Mouse (Mus musculus) liver, postnatal 0 days (tissue): ENCODE measurements at regions not wholly inside any gene's neighbourhood (a gene's known extent, or its start where the extent isn't known, plus 50 kb on each side); places are given as distances from the start of the nearest gene placed in this dataset.
"Not testable (repeated sequence)": the region's sequence is repeated elsewhere in the genome, so short reads cannot be mapped to it uniquely, and the experiment has no call there.

Experiments
- ATAC-seq: fragments of 200-750 bp; cut with Nextera tagmentation; 2 replicates; pipeline ENCODE4 v1.8.0; 2017; ENCODE audit warnings: mild to moderate bottlenecking, moderate library complexity
- DNase-seq: peaks from one replicate; pipeline ENCODE4 v3.0.0-alpha.2; 2016
- H3K27ac ChIP-seq: fragments of 300-500 bp; sonication (generic); 2 replicates; pipeline ENCODE4 v1.5.1; 2014; ENCODE audit warnings: antibody characterized with exemption, moderate library complexity, mild to moderate bottlenecking, low read depth
- H3K27me3 ChIP-seq: fragments of 300-500 bp; sonication (generic); 2 replicates; pipeline ENCODE4 v1.6.1; 2014; ENCODE audit warnings: low read length, control low read depth, mixed read lengths; ENCODE audit not compliant: insufficient read depth
- H3K36me3 ChIP-seq: fragments of 300-500 bp; sonication (generic); replicated peaks from 2 replicates; pipeline ENCODE4 v1.6.1; 2014; ENCODE audit warnings: mild to moderate bottlenecking, control low read depth, low read length, moderate library complexity, mixed read lengths; ENCODE audit not compliant: insufficient read depth
- H3K4me1 ChIP-seq: fragments of 300-500 bp; sonication (generic); 2 replicates; pipeline ENCODE4 v1.6.1; 2014; ENCODE audit warnings: antibody characterized with exemption, mild to moderate bottlenecking, control low read depth; ENCODE audit not compliant: insufficient read depth
- H3K4me2 ChIP-seq: fragments of 300-500 bp; sonication (generic); 2 replicates; pipeline ENCODE4 v1.6.1; 2014; ENCODE audit warnings: low read depth, mild to moderate bottlenecking, low read length, moderate library complexity, mixed read lengths
- H3K4me3 ChIP-seq: fragments of 300-500 bp; sonication (generic); 2 replicates; pipeline ENCODE4 v1.5.1; 2014; ENCODE audit warnings: low read depth, low read length
- H3K9ac ChIP-seq: fragments of 300-500 bp; sonication (generic); replicated peaks from 2 replicates; pipeline ENCODE4 v1.6.1; 2014; ENCODE audit warnings: mild to moderate bottlenecking, moderate library complexity
- H3K9me3 ChIP-seq: fragments of 300-500 bp; sonication (generic); 2 replicates; pipeline ENCODE4 v1.6.1; 2016; ENCODE audit warnings: mild to moderate bottlenecking, control low read depth, low read length, mixed read lengths
- CTCF ChIP-seq: sonication (generic); IDR thresholded peaks from 2 replicates; pipeline ENCODE4 v1.5.1; 2016; ENCODE audit warnings: antibody characterized with exemption, low read depth
- EP300 ChIP-seq: IDR thresholded peaks from 2 replicates; pipeline ENCODE4 v1.6.1; 2016; ENCODE audit warnings: antibody characterized with exemption, low read depth, mild to moderate bottlenecking
- WGBS: fragments of 180-500 bp; shearing (Covaris S2); extraction: QIAGEN DNeasy Blood & Tissue Kit; methylation state at CpG from one replicate; pipeline ENCODE4 v1.1.7; 2014; ENCODE audit not compliant: insufficient replicate concordance; 5-methylcytosine and 5-hydroxymethylcytosine counted together

- DNase-seq, result no peak
- H3K9ac ChIP-seq, result no peak overlapping the region
- TF ChIP-seq CTCF, result no peak
- H3K4me1 ChIP-seq, result no peaks in the 10 kb centered on the region
- ATAC-seq, result no peak
- H3K9me3 ChIP-seq, result no peaks in the 10 kb centered on the region
- no peaks in the 10 kb centered on the region for H3K36me3 ChIP-seq
- no peak overlapping the region for H3K4me2 ChIP-seq
- no peak overlapping the region for H3K4me3 ChIP-seq
- H3K27ac ChIP-seq, result no peak overlapping the region
- 74% methylated on average over 5 of the region's 5 CpGs for WGBS
- H3K27me3 ChIP-seq, result no peaks in the 10 kb centered on the region
Measured at GRCm38 (mm10) chr12:15603319-15603718, 213.4 kb downstream of the Trib2 start.

- no peak for DNase-seq
- no peaks in the 10 kb centered on the region for H3K27me3 ChIP-seq
- no peak overlapping the region for H3K9ac ChIP-seq
- H3K4me1 ChIP-seq, result no peaks in the 10 kb centered on the region
- H3K36me3 ChIP-seq, result no peaks in the 10 kb centered on the region
- 51% methylated on average over 2 of the region's 2 CpGs for WGBS
- H3K4me2 ChIP-seq, result no peak overlapping the region
- ATAC-seq, result no peak
- no peaks in the 10 kb centered on the region for H3K9me3 ChIP-seq
- no peak for TF ChIP-seq EP300
- no peak for TF ChIP-seq CTCF
- no peak overlapping the region for H3K4me3 ChIP-seq
- no peak overlapping the region for H3K27ac ChIP-seq
Measured at GRCm38 (mm10) chr12:15594704-15595103, 222.0 kb downstream of the Trib2 start.

GRCm38 (mm10) chr12:15587864-15588263, 228.9 kb downstream of the Trib2 start:
- H3K36me3 ChIP-seq, ATAC-seq, H3K27ac ChIP-seq, H3K4me2 ChIP-seq, H3K4me1 ChIP-seq, H3K9ac ChIP-seq, H3K9me3 ChIP-seq, H3K4me3 ChIP-seq, H3K27me3 ChIP-seq, DNase-seq: not testable (repeated sequence)
- WGBS, result 83% methylated on average over 2 of the region's 2 CpGs

- Histone ChIP-seq H3K9ac (no peak overlapping the region), H3K4me2 (no peak overlapping the region), H3K27ac (no peak overlapping the region), H3K36me3 (no peaks in the 10 kb centered on the region), H3K27me3 (no peaks in the 10 kb centered on the region), H3K4me3 (no peak overlapping the region), H3K9me3 (no peaks in the 10 kb centered on the region), H3K4me1 (no peaks in the 10 kb centered on the region)
- DNase-seq, result no peak
- ATAC-seq, result no peak
- 72% methylated on average over 4 of the region's 4 CpGs for WGBS
- TF ChIP-seq CTCF, result no peak
- TF ChIP-seq EP300, result no peak
Measured at GRCm38 (mm10) chr12:15586706-15587442, 229.8 kb downstream of the Trib2 start.

GRCm38 (mm10) chr12:15585845-15586244, 230.9 kb downstream of the Trib2 start:
- 77% methylated on average over 1 of the region's 1 CpGs for WGBS
- H3K27me3 ChIP-seq, result no peaks in the 10 kb centered on the region
- no peak overlapping the region for H3K9ac ChIP-seq
- H3K27ac ChIP-seq, result no peak overlapping the region
- H3K4me3 ChIP-seq, result no peak overlapping the region
- H3K4me2 ChIP-seq, result no peak overlapping the region
- H3K9me3 ChIP-seq, result no peaks in the 10 kb centered on the region
- DNase-seq (no peak), ATAC-seq (no peak)
- no peaks in the 10 kb centered on the region for H3K36me3 ChIP-seq
- H3K4me1 ChIP-seq, result no peaks in the 10 kb centered on the region
- no peak for TF ChIP-seq CTCF
- TF ChIP-seq EP300, result no peak

- ATAC-seq (no peak), DNase-seq (no peak)
- H3K9me3 ChIP-seq, result no peaks in the 10 kb centered on the region
- H3K27me3 ChIP-seq, result no peaks in the 10 kb centered on the region
- WGBS, result 79% methylated on average over 4 of the region's 4 CpGs
- no peak for TF ChIP-seq EP300
- TF ChIP-seq CTCF, result no peak
- no peak overlapping the region for H3K4me2 ChIP-seq
- no peak overlapping the region for H3K9ac ChIP-seq
- no peak overlapping the region for H3K27ac ChIP-seq
- no peaks in the 10 kb centered on the region for H3K36me3 ChIP-seq
- H3K4me3 ChIP-seq, result no peak overlapping the region
- H3K4me1 ChIP-seq, result no peaks in the 10 kb centered on the region
Measured at GRCm38 (mm10) chr12:15584721-15585120, 232.0 kb downstream of the Trib2 start.

- Histone ChIP-seq H3K27ac (no peak overlapping the region), H3K4me2 (no peak overlapping the region), H3K27me3 (no peaks in the 10 kb centered on the region), H3K4me1 (no peaks in the 10 kb centered on the region), H3K4me3 (no peak overlapping the region), H3K9me3 (no peaks in the 10 kb centered on the region), H3K9ac (no peak overlapping the region), H3K36me3 (no peaks in the 10 kb centered on the region)
- WGBS, result 59% methylated on average over 4 of the region's 4 CpGs
- TF ChIP-seq CTCF, result no peak
- no peak for TF ChIP-seq EP300
- ATAC-seq (no peak), DNase-seq (no peak)
Measured at GRCm38 (mm10) chr12:15566785-15567109, 250.0 kb downstream of the Trib2 start.
